Mouse (Mus musculus) heart, adult 2 months (tissue): ENCODE data around the gene Man1a2. TPM values are rescaled to one million over a fixed set of nuclear protein-coding genes. Genes with fewer than 3 reads are reported as not detected.

Experiments
- DNase-seq, 2 experiments: peaks; one replicate each; pipeline ENCODE4 v3.0.0; 2021
- H3K27ac ChIP-seq: fragments of 200-600 bp; 2 replicates; pipeline ENCODE4 v1.8.1; 2022
- H3K27me3 ChIP-seq: fragments of 200-500 bp; 2 replicates; pipeline ENCODE4 v1.6.1; 2012; ENCODE audit warnings: mild to moderate bottlenecking, low read length, inconsistent platforms, mixed read lengths; ENCODE audit not compliant: control insufficient read depth, insufficient read depth
- H3K36me3 ChIP-seq: fragments of 200-500 bp; 2 replicates; pipeline ENCODE4 v1.6.1; 2012; ENCODE audit warnings: low read length, inconsistent platforms; ENCODE audit not compliant: control insufficient read depth, insufficient read depth
- H3K4me1 ChIP-seq: fragments of 200-500 bp; 2 replicates; pipeline ENCODE4 v1.6.1; 2011; ENCODE audit warnings: low read length; ENCODE audit not compliant: control insufficient read depth, insufficient read depth
- H3K4me3 ChIP-seq: fragments of 200-600 bp; 2 replicates; pipeline ENCODE4 v1.8.1; 2022
- H3K79me2 ChIP-seq: fragments of 200-500 bp; replicated peaks from 2 replicates; pipeline ENCODE4 v1.6.1; 2012; ENCODE audit warnings: mild to moderate bottlenecking, inconsistent platforms, low read length, moderate library complexity, mixed read lengths; ENCODE audit not compliant: control insufficient read depth, insufficient read depth
- H3K9ac ChIP-seq: fragments of 200-500 bp; 2 replicates; pipeline ENCODE4 v1.6.1; 2012; ENCODE audit warnings: low read depth, mild to moderate bottlenecking, control low read depth, inconsistent platforms, low read length, mixed read lengths
- CTCF ChIP-seq: fragments of 200-600 bp; IDR thresholded peaks from 2 replicates; pipeline ENCODE4 v1.8.1; 2022; ENCODE audit warnings: antibody characterized with exemption, mild to moderate bottlenecking, moderate library complexity
- EP300 ChIP-seq: fragments of 200-500 bp; IDR thresholded peaks from 2 replicates; pipeline ENCODE4 v1.6.1; 2011; ENCODE audit warnings: low read depth, low read length, control low read depth; ENCODE audit not compliant: insufficient read depth
- POLR2A ChIP-seq: fragments of 200-500 bp; IDR thresholded peaks from 2 replicates; pipeline ENCODE4 v1.6.1; 2011; ENCODE audit warnings: mild to moderate bottlenecking, low read depth, low read length, control low read depth; ENCODE audit not compliant: insufficient read depth
- WGBS: fragments of 180-500 bp; shearing (Covaris S2); methylation state at CpG from one replicate; pipeline ENCODE4 v1.1.7; 2018; 5-methylcytosine and 5-hydroxymethylcytosine counted together
- intact Hi-C: fragments of 180-260 bp; cut with DNase I; formaldehyde crosslinking; loops from one replicate; pipeline ENCODE4 v1.15.1; 2025
- polyA plus RNA-seq: library from polyadenylated mRNA; depleted of rRNA; stranded (reverse); fragments of >200 nt; gene quantifications from 2 replicates; pipeline ENCODE4 v1.2.3, GENCODE M21; 2012
- total RNA-seq, 2 experiments: library from RNA; stranded (reverse); gene quantifications; 2 replicates each; pipeline ENCODE4 v1.2.3; 2021

Gene Man1a2
- total and polyA plus RNA-seq, 3 experiments: 3.8 to 49.8 (median 48.0) TPM

DNA sequence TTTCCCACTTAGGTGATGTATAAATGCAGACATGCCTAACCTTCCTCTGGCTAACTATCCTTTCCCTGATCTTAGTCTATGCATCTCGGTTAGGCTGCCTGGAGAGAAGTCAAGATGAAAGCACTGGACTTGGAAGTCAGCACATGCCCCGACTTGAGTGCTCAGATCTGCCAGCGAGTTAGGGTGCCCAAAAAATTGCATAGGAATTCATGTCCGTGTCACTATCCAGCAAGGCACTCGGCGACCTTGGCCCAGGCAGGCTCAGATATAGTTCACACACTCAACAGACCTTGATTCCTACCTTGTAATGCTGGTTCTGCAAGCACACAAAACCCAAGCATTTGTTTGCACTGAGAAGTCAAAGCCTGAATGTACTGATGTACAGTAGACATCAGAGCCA lies 3.4 kb upstream of the Man1a2 start:
- no peak for TF ChIP-seq POLR2A
- no peak for TF ChIP-seq EP300
- TF ChIP-seq CTCF: no peak
- Histone ChIP-seq H3K4me3 (no peak overlapping the region), H3K36me3 (no peaks in the 10 kb centered on the region; the same call in 1 of the 2 replicates), H3K4me1 (peaks cover 3% of the 10 kb centered on the region; the same call in 1 of the 2 replicates), H3K27me3 (no peaks in the 10 kb centered on the region), H3K79me2 (no peaks in the 10 kb centered on the region), H3K9ac (no peak overlapping the region), H3K27ac (no peak overlapping the region)
- intact Hi-C loops: loop anchor here (2.0 to 5.0 kb wide), 4 partner anchors 101 to 914 kb away; partner anchors contain the start of genes Atp1a1, Gdap2 and Wdr3
- WGBS: 68% methylated on average over 6 of the region's 6 CpGs
- no peak for DNase-seq

DNA sequence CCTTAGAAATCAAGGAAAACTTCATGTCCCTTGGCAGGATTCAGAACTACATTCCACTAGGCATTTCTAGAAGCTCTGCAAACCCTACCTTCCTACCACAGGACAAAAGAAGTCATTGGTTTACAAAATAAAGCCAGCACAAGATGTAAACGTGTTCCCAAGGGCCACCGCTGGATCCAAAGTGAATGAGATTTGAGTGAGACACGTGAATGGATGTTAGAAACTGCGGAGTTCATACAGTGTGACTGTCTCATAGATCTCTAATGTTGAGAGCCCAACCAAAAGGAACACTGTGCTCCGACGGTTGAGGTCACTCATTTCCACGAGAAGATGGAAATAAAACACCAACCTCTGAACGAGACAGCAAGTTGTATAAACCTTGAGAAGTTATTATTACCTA lies 1.5 kb upstream of the Man1a2 start:
- H3K4me3 ChIP-seq: no peak overlapping the region
- 93% methylated on average over 8 of the region's 8 CpGs for WGBS
- no peak overlapping the region for H3K9ac ChIP-seq
- TF ChIP-seq CTCF (no peak), POLR2A (no peak), EP300 (no peak)
- peaks cover 4% of the 10 kb centered on the region for H3K4me1 ChIP-seq
- H3K27ac ChIP-seq: no peak overlapping the region
- intact Hi-C loops: loop anchor here (5.0 kb wide), 3 partner anchors 99 to 916 kb away; partner anchors contain the start of genes Atp1a1, Gdap2 and Wdr3
- H3K36me3 ChIP-seq: no peaks in the 10 kb centered on the region; the same call in 1 of the 2 replicates
- DNase-seq: no peak
- no peaks in the 10 kb centered on the region for H3K79me2 ChIP-seq
- H3K27me3 ChIP-seq: no peaks in the 10 kb centered on the region

DNA sequence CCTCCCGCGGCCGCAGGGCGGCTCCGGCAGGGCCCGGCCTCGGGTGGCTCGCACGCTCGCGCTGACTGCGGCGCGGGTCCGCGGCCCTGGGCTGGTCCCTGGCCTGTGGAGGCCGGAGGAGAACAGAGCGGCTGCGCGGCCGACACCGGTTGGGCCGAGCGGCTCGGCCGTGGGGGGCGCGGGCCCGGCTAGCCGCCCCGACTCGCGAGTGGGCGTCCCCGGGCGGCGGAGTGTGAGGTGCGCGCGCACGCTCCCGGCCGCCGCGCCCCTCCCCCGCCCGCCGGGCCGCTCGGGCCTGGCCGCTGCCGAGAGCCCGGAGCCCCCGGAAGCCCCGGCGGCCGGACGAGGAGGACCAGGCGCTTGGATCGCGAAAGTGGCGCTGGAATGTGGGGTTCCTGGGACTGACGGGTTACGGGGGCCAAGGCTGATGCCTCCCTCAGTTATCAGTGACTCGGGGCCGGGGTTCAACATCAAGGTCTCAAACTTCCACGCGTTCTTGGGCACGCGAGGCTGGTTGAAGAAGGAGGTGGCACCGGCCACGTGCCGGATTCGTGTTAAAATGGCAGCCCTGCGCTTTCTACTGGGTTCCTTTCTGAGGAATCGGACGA lies 564 bp upstream of the Man1a2 start:
- TF ChIP-seq EP300 (no peak), CTCF (no peak), POLR2A (no peak)
- Histone ChIP-seq H3K27me3 (no peaks in the 10 kb centered on the region), H3K36me3 (peaks cover 2% of the 10 kb centered on the region; the same call in 1 of the 2 replicates), H3K27ac (peak overlapping the region; percentile 87), H3K4me3 (peak overlapping the region; percentile 71), H3K79me2 (no peaks in the 10 kb centered on the region), H3K9ac (peak overlapping the region; percentile 80), H3K4me1 (peaks cover 4% of the 10 kb centered on the region; the same call in 1 of the 2 replicates)
- WGBS: under 1% methylated on average over 59 of the region's 77 CpGs
- peak; percentile 89 for DNase-seq
- intact Hi-C loops: loop anchor here (5.0 kb wide), 3 partner anchors 99 to 916 kb away; partner anchors contain the start of genes Atp1a1, Gdap2 and Wdr3

DNA sequence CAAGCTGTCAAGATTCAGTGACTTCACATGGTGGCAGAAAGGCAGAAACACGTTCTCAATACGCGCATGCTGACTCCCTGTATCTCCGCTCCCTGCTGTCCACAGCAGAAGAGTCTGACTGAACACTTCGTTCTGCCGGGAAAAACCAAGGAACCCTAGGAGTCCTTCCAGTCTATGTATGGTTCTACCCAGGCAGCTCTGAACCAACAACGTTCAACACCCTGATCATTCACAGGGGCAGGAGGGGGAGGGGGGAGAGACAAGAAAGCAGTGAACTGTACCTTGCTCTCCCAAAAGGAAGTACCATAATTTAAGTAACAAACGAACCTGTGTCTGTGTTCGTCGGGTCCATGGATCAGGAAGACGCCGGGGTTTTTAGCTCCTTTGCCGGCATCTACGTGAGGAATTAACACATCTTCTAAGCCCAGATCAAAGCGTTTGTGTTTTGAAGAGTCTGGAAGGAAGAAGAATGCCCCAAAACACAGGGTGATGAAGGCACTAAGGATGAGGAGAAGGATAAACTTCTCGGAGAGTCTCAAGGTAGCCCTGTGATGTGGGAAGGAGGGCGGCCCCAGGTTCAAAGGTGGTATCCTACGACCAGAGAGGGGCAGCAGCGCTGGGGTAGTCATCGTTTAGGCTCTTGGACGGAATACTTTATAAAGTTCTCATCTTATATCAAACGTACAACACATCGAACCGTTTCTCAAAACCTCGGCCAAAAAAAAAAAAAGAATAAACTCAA lies 898 bp downstream of the Man1a2 start:
- Histone ChIP-seq H3K27me3 (no peaks in the 10 kb centered on the region), H3K79me2 (no peaks in the 10 kb centered on the region), H3K27ac (peak overlapping the region; percentile 87), H3K4me3 (peak overlapping the region; percentile 71), H3K36me3 (peaks cover 2% of the 10 kb centered on the region; the same call in 1 of the 2 replicates), H3K9ac (peak overlapping the region; percentile 46), H3K4me1 (peaks cover 4% of the 10 kb centered on the region; the same call in 1 of the 2 replicates)
- 1% methylated on average over 25 of the region's 25 CpGs for WGBS
- intact Hi-C loops: loop anchor here (5.0 kb wide), 1 partner anchor 117 kb away; no protein-coding TSS in a partner anchor
- peak; percentile 25 to 49 for DNase-seq
- TF ChIP-seq CTCF (no peak), EP300 (no peak), POLR2A (no peak)

DNA sequence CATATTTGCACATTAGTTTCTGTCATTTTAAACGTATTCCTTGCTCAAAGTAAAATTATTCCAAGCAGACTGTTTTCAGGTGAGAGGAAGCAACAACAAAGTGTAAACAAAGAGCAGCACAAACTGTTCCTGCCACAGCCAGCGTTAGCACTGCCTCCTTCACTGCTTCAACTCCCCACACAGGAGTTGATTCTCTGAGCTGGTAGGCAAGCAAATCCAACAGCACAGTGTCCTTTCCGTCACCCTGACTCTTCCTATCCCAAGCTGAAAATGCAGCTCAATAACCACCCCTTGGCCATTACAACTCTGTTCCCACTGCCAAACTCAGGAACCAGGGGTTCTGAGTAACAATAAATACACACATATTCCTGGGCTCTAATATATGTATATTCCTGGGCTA lies 2.5 kb downstream of the Man1a2 start:
- peak overlapping the region; percentile 87 for H3K27ac ChIP-seq
- TF ChIP-seq POLR2A (no peak), EP300 (no peak), CTCF (no peak)
- H3K9ac ChIP-seq: peak overlapping the region; percentile 45
- H3K4me1 ChIP-seq: peaks cover 7% of the 10 kb centered on the region; the same call in 1 of the 2 replicates
- H3K4me3 ChIP-seq: peak overlapping the region; percentile 71
- peaks cover 1% of the 10 kb centered on the region; the same call in 1 of the 2 replicates for H3K79me2 ChIP-seq
- H3K36me3 ChIP-seq: peaks cover 2% of the 10 kb centered on the region; the same call in 1 of the 2 replicates
- H3K27me3 ChIP-seq: no peaks in the 10 kb centered on the region
- intact Hi-C loops: loop anchor here (1.0 to 5.0 kb wide), 2 partner anchors 65 to 116 kb away; no protein-coding TSS in a partner anchor
- 15% methylated on average over 3 of the region's 3 CpGs for WGBS
- DNase-seq: no peak
